Mouse (Mus musculus): ENCODE results near the gene Ephx1. TPM values are rescaled to one million over a fixed set of nuclear protein-coding genes. Genes with fewer than 3 reads are reported as not detected.
"Not testable (repeated sequence)": the region's sequence is repeated elsewhere in the genome, so short reads cannot be mapped to it uniquely, and the experiment has no call there.

The Ephx1 gene
- total RNA-seq, 2 experiments from 2014 or later: 32.2 to 33.3 TPM

DNA sequence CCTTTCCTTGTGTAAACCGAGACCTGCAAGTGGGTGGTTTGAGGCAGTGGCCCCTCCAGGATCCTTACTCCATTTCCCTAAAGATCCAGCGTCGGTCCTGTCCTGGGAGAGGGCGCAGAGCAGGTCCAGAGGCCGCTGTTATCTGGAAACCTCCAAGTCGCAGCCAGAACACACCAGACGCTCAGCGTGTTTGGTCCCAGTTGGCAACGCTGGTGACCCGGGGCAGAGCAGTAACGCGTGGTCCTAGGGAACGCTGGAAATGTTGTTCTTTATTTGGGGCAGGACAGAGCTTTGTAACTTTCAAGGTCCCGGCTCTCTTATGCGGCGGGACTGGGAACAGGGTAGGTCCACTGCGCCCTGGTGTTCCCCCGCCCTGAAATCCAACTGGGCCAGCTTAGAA lies 79.0 kb downstream of the Ephx1 start:
- DNase-seq (ENCODE audit: low spot score in 2 of 2): no peak

GRCm38 (mm10) chr1:180940776-180941460 lies 79.8 kb downstream of the Ephx1 start:
- DNase-seq (ENCODE audit: low spot score in 2 of 2): no peak

- not testable (repeated sequence) for DNase-seq (ENCODE audit: low spot score in 2 of 2)
Observed at GRCm38 (mm10) chr1:180938781-180939180, 81.9 kb downstream of the Ephx1 start.

DNA sequence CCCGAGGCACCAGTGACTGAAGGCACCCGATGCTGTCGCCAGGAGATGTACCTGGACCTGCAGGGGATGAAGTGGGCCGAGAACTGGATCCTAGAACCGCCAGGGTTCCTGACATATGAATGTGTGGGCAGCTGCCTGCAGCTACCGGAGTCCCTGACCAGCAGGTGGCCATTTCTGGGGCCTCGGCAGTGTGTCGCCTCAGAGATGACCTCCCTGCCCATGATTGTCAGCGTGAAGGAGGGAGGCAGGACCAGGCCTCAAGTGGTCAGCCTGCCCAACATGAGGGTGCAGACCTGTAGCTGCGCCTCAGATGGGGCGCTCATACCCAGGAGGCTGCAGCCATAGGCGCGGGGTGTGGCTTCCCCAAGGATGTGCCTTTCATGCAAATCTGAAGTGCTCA lies 83.1 kb downstream of the Ephx1 start:
- DNase-seq (ENCODE audit: low spot score in 2 of 2): not testable (repeated sequence)

DNA sequence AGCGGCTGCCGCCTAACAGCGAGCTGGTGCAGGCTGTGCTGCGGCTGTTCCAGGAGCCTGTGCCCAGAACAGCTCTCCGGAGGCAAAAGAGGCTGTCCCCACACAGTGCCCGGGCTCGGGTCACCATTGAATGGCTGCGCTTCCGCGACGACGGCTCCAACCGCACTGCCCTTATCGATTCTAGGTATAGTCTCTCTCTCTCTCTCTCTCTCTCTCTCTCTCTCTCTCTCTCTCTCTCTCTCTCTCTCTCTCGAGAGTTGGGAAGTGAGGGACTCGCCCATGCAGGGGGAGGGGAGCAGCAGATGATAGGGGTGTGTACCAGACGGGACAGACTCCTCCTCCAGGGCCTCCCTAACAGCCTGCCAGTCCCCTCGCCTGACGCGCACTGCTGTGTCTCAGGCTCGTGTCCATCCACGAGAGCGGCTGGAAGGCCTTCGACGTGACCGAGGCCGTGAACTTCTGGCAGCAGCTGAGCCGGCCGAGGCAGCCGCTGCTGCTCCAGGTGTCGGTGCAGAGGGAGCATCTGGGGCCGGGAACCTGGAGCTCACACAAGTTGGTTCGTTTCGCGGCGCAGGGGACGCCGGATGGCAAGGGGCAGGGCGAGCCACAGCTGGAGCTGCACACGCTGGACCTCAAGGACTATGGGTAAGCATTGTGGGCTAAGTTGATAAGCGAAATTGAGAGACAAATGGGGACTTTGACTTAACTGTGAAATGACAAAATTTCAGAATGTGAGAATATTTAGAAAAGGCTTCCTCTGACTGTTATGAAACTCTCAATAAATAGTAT lies 83.9 kb downstream of the Ephx1 start:
- peak in 1 of 2 experiments; percentile 29 for DNase-seq (ENCODE audit: low spot score in 2 of 2)

DNA sequence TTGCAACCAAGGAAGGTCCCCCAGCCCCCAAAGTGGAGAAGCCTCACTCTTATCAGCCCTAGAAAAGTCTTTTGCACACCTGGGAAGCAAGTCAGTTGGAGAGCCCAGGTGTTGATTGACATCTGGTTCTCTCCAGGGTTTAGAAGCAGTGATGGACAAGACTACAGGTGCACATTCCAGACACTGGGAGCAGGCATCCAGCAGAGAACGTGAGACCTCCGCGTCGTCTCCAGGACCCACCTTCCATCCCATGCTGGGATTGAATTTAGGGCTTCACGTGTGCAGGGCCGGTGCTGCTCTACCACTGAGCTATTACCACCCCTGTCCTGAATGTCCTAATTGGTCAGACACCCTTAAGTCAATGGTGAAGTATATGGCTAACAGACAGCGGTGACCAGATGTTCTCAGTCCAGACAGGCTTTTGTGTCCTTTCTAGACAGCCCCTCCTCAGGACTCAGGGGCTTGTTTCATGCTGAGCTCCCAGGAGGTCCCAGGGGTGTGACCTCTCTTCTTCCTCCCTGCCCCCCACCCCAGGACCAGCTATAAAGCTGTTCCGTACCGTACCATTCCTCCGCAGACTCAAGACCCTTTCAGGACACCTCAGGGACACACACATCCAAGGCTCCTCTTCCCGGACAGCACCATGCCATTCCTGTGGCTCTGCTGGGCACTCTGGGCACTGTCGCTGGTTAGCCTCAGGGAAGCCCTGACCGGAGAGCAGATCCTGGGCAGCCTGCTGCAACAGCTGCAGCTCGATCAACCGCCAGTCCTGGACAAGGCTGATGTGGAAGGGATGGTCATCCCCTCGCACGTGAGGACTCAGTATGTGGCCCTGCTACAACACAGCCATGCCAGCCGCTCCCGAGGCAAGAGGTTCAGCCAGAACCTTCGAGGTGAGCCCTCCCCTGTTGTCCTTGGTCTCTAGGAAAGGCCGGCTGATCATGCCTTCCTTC lies 86.0 kb downstream of the Ephx1 start, which contains the start of gene Lefty1:
TSS of gene Lefty1 (plus strand) at position 556 of the 953 bp plus-strand sequence.
- no peak for DNase-seq (ENCODE audit: low spot score in 2 of 2)

- DNase-seq (ENCODE audit: low spot score in 2 of 2): no peak
Observed at GRCm38 (mm10) chr1:180933659-180934058, 87.0 kb downstream of the Ephx1 start.

GRCm38 (mm10) chr1:180931106-180931505 lies 89.6 kb downstream of the Ephx1 start:
- no peak for DNase-seq (ENCODE audit: low spot score in 2 of 2)

- DNase-seq (ENCODE audit: low spot score in 2 of 2): no peak
Observed at GRCm38 (mm10) chr1:180929599-180929998, 91.1 kb downstream of the Ephx1 start.

- DNase-seq (ENCODE audit: low spot score in 2 of 2): no peak
Observed at GRCm38 (mm10) chr1:180926286-180926685, 94.4 kb downstream of the Ephx1 start.

Other genes with a start within 250 kb of the Ephx1 start
- gene H3f3a, start 207.0 kb downstream of the Ephx1 start, total RNA-seq (2021): 100 to 1,000 TPM; 316 to 322 TPM
- 10 to 100 TPM; 23.1 to 23.8 TPM for gene Sde2, start 169.8 kb downstream of the Ephx1 start, total RNA-seq (2021)
- gene Lefty2, start 127.8 kb downstream of the Ephx1 start, total RNA-seq (2021): 1 to 10 TPM; 1.3 to 2.3 TPM
- 10 to 100 TPM; 44.0 to 44.1 TPM for gene Pycr2, start 116.6 kb downstream of the Ephx1 start, total RNA-seq (2021)
- gene Lefty1, start 85.9 kb downstream of the Ephx1 start, total RNA-seq (2021): 10 to 100 TPM in 1 of 2 experiments, 1 to 10 TPM in 1; 8.5 to 15.2 TPM
- gene Tmem63a, start 78.6 kb downstream of the Ephx1 start, total RNA-seq (2021): 10 to 100 TPM; 27.0 to 28.3 TPM
- not detected for gene 9130409I23Rik, start 30.3 kb upstream of the Ephx1 start, total RNA-seq (2021)
- gene Nvl, start 123.3 kb upstream of the Ephx1 start, total RNA-seq (2021): 10 to 100 TPM; 29.2 to 30.2 TPM
- 10 to 100 TPM; 30.1 to 30.9 TPM for gene Cnih4, start 123.8 kb upstream of the Ephx1 start, total RNA-seq (2021)
- 100 to 1,000 TPM in 1 of 2 experiments, 10 to 100 TPM in 1; 96.1 to 106 TPM for gene Wdr26, start 191.1 kb upstream of the Ephx1 start, total RNA-seq (2021)